Mouse (Mus musculus) heart, embryonic 14.5 days (tissue): ENCODE data around the gene Gm28053. TPM values are rescaled to one million over a fixed set of nuclear protein-coding genes. Genes with fewer than 3 reads are reported as not detected.
A peak's percentile ranks its signal among the peaks of the same experiment; 100 is the strongest.

ENCODE experiments used
- ATAC-seq: fragments of 200-750 bp; cut with Nextera tagmentation; 2 replicates; pipeline ENCODE4 v1.8.0; 2017; ENCODE audit warnings: low read depth, moderate TSS enrichment; ENCODE audit not compliant: insufficient number of reproducible peaks, insufficient read depth, low FRiP score
- H3K27ac ChIP-seq, 2 experiments: fragments of 200-500 bp in 1 of 2; fragments of 300-500 bp in 1 of 2; sonication (generic) in 1 of 2; replicated peaks in 1 of 2; 2 replicates each; pipeline ENCODE4 v1.5.1; 2012 to 2014; ENCODE audit warnings: low read depth in 2 of 2, low read length in 2 of 2, control low read depth in 1 of 2, mild to moderate bottlenecking in 1 of 2, mixed read lengths in 1 of 2; ENCODE audit not compliant: control insufficient read depth in 1 of 2, insufficient read depth in 1 of 2
- H3K27me3 ChIP-seq: fragments of 300-500 bp; sonication (generic); 2 replicates; pipeline ENCODE4 v1.6.1; 2014; ENCODE audit warnings: mild to moderate bottlenecking, low read length, control low read depth; ENCODE audit not compliant: control insufficient read depth, insufficient read depth
- H3K36me3 ChIP-seq: fragments of 300-500 bp; sonication (generic); 2 replicates; pipeline ENCODE4 v1.6.1; 2014; ENCODE audit warnings: mild to moderate bottlenecking, control low read depth, low read length, mixed read lengths; ENCODE audit not compliant: control insufficient read depth, insufficient read depth
- H3K4me1 ChIP-seq, 2 experiments: fragments of 200-500 bp in 1 of 2; fragments of 300-500 bp in 1 of 2; sonication (generic) in 1 of 2; 2 replicates each; pipeline ENCODE4 v1.6.1; 2012 to 2014; ENCODE audit warnings: low read length in 2 of 2, control low read depth in 1 of 2, mixed read lengths in 1 of 2; ENCODE audit not compliant: control insufficient read depth in 2 of 2, insufficient read depth in 2 of 2
- H3K4me2 ChIP-seq: fragments of 300-500 bp; sonication (generic); 2 replicates; pipeline ENCODE4 v1.6.1; 2014; ENCODE audit warnings: mild to moderate bottlenecking, low read length
- H3K4me3 ChIP-seq, 2 experiments: fragments of 200-500 bp in 1 of 2; fragments of 300-500 bp in 1 of 2; sonication (generic) in 1 of 2; 2 replicates each; pipeline ENCODE4 v1.5.1; 2012 to 2014; ENCODE audit warnings: low read length in 2 of 2, mild to moderate bottlenecking in 2 of 2, control low read depth in 1 of 2, low read depth in 1 of 2, moderate library complexity in 1 of 2; ENCODE audit not compliant: control insufficient read depth in 1 of 2, insufficient read depth in 1 of 2
- H3K9ac ChIP-seq: fragments of 300-500 bp; sonication (generic); 2 replicates; pipeline ENCODE4 v1.6.1; 2014; ENCODE audit warnings: mild to moderate bottlenecking, low read length
- H3K9me3 ChIP-seq: fragments of 300-500 bp; sonication (generic); 2 replicates; pipeline ENCODE4 v1.6.1; 2016; ENCODE audit warnings: low read length, control low read depth; ENCODE audit not compliant: control insufficient read depth
- WGBS: fragments of 180-500 bp; shearing (Covaris S2); extraction: QIAGEN DNeasy Blood & Tissue Kit; methylation state at CpG from one replicate; pipeline ENCODE4 v1.1.7; 2014; 5-methylcytosine and 5-hydroxymethylcytosine counted together
- polyA plus RNA-seq: library from polyadenylated mRNA; unstranded; fragments of >200 nt; fragmentation: Nextera tagmentation; extraction: Ambion mirVana; gene quantifications from 2 replicates; pipeline ENCODE4 v1.2.1, GENCODE M21; 2014

Gene Gm28053
- 3.3 and 5.1 TPM in 2 replicates for polyA plus RNA-seq

- Histone ChIP-seq H3K4me2 (no peak within 1 kb of the TSS), H3K27me3 (no peaks in the 10 kb centered on the region), H3K9me3 (no peaks in the 10 kb centered on the region), H3K4me1 (no peaks in the 10 kb centered on the region), H3K36me3 (no peaks in the 10 kb centered on the region), H3K4me3 (no peak within 1 kb of the TSS), H3K27ac (no peak within 1 kb of the TSS), H3K9ac (no peak within 1 kb of the TSS)
- WGBS = 54% methylated on average over 2 of the region's 2 CpGs
- ATAC-seq = no peak
Observed at GRCm38 (mm10) chr6:48718455-48718854, at the start of gene Gm28053, which contains the start of gene Gimap7. Gene Gm28053, plus strand, starts transcription at chr6:48718607. Gene Gimap7, plus strand, starts transcription at chr6:48718621.

DNA sequence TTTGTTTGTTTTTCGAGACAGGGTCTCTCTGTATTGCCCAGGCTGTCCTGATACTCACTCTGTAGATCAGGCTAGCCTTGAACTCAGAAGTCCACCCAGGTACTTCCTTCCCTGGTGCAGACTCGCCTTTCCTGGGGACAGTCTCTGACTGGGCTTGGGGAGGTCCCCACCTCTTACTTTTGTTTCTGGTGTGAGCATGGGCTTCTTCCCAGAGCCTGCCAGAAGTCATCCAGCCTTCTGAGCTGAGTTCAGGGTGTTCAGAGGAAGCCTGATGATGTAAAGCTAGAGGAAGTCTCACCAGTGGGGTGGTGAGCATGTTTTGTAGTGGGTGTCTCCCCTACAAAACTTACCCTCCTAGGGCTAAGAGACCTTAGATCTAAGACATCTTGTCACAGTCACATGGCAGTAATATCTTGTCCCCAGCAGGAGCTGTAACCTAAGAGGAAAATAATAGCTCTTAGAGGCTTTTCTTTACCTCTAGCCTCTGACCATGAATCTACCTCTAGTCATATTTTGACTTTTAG, 48.9 kb upstream of the Gm28053 start:
- H3K27me3 ChIP-seq = no peaks in the 10 kb centered on the region
- ATAC-seq = no peak
- no peaks in the 10 kb centered on the region for H3K9me3 ChIP-seq
- no peaks in the 10 kb centered on the region for H3K36me3 ChIP-seq
- H3K9ac ChIP-seq = no peak overlapping the region
- no peak overlapping the region for H3K27ac ChIP-seq
- H3K4me2 ChIP-seq = no peak overlapping the region
- H3K4me3 ChIP-seq = no peak overlapping the region
- H3K4me1 ChIP-seq = no peaks in the 10 kb centered on the region
- WGBS = 50% methylated on average over 2 of the region's 2 CpGs

- no peaks in the 10 kb centered on the region; a peak in 1 of 4 replicates for H3K4me1 ChIP-seq
- H3K4me3 ChIP-seq = no peak overlapping the region
- no peaks in the 10 kb centered on the region for H3K27me3 ChIP-seq
- ATAC-seq = no peak
- H3K9ac ChIP-seq = no peak overlapping the region
- no peaks in the 10 kb centered on the region for H3K9me3 ChIP-seq
- H3K36me3 ChIP-seq = no peaks in the 10 kb centered on the region; the same call in 1 of the 2 replicates
- no peak overlapping the region for H3K4me2 ChIP-seq
- WGBS = 91% methylated on average over 9 of the region's 9 CpGs
- H3K27ac ChIP-seq = no peak overlapping the region
Observed at GRCm38 (mm10) chr6:48674291-48675058, 43.9 kb upstream of the Gm28053 start.

DNA sequence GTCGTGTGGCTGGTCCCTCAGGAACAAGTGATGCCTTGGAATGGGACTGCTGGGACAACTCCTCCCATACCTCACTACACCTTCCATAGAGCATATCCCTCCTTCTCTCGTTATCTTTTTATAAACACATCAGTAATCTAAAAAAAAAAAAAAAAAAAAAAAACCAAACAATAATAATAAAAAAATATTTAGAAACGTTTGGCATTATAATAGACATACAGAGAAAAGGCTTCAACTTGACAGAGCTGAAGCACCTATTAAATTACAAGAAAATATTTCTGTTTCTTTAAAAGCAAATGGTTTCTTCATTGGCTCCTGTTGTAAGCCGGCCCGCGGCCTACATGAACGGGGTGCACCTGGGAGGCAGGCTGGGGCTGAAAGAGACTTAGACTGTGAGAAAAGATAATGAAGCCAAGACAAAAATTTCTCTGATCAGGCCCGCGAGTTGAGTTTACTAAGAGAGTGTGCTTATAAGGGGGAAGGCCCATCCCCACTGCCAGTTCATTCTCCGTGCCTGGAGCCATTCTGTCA, 42.9 kb upstream of the Gm28053 start:
- H3K9me3 ChIP-seq = no peaks in the 10 kb centered on the region
- WGBS = 44% methylated on average over 10 of the region's 10 CpGs
- H3K4me1 ChIP-seq = no peaks in the 10 kb centered on the region; a peak in 1 of 4 replicates
- peak overlapping the region; percentile 35 to 50 for H3K4me3 ChIP-seq
- ATAC-seq = no peak
- H3K36me3 ChIP-seq = no peaks in the 10 kb centered on the region; the same call in 1 of the 2 replicates
- H3K4me2 ChIP-seq = peak overlapping the region; percentile 54
- H3K9ac ChIP-seq = peak overlapping the region; percentile 50
- H3K27me3 ChIP-seq = no peaks in the 10 kb centered on the region
- 0 out of 4 replicates have a peak overlapping the region, but pooled peaks have one; percentile 19 to 33 for H3K27ac ChIP-seq

DNA sequence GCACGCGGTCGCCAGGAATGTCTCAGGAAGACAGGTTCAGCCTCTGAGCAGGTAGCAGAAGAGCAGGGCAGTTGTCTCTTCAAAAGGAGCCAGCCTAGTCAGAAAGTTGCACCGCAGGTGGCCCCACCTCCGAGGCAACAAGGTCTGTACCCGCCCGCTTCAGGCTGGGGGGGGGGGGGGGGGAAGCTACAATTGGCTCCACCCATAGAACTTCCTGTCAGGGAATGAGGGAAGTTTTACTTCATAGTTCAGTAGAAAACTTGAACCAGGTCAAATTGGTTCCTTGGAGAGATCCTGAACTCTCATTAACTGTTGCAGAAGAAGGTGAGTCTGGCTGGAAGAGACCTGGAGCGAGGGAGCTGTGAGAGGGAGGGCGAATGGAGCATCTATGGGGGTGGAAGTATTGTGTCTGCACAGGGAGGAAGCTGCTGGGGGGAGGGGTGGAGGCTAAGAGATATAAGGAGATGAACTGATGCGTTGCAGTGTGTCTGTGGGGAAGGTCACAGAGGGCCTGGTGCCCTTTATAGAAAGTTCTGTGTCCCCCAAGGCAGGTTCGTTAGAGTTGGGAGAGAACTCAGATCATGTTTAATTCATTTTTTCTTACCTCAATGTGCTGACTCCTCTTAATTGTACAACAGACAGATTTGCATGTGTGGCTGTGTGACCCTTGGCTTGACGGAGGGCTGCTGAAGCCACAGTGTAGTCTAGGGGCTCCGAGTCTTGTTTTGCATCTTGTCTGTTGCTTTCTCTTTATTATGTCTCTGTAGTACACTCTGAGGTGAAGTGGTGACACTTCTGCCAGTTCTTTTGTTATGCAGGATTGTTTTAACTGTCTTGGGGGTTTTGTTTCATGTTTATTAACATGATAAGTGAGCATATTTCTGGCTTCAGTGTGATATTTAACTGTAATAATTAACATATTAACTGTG, 42.2 kb upstream of the Gm28053 start, which contains the start of gene Gimap9:
Gimap9 (plus strand) TSS at position 199 of the 929 bp plus-strand sequence.
- H3K4me3 ChIP-seq = peak within 1 kb of the TSS; percentile 35 to 50
- H3K9me3 ChIP-seq = no peaks in the 10 kb centered on the region
- peak within 1 kb of the TSS; percentile 60 for H3K9ac ChIP-seq
- H3K4me1 ChIP-seq = no peaks in the 10 kb centered on the region; a peak in 1 of 4 replicates
- 33% methylated on average over 13 of the region's 13 CpGs for WGBS
- peak within 1 kb of the TSS; percentile 19 to 44; a peak in 1 of 4 replicates for H3K27ac ChIP-seq
- H3K4me2 ChIP-seq = peak within 1 kb of the TSS; percentile 54
- H3K27me3 ChIP-seq = no peaks in the 10 kb centered on the region
- H3K36me3 ChIP-seq = no peaks in the 10 kb centered on the region; the same call in 1 of the 2 replicates
- no peak for ATAC-seq

DNA sequence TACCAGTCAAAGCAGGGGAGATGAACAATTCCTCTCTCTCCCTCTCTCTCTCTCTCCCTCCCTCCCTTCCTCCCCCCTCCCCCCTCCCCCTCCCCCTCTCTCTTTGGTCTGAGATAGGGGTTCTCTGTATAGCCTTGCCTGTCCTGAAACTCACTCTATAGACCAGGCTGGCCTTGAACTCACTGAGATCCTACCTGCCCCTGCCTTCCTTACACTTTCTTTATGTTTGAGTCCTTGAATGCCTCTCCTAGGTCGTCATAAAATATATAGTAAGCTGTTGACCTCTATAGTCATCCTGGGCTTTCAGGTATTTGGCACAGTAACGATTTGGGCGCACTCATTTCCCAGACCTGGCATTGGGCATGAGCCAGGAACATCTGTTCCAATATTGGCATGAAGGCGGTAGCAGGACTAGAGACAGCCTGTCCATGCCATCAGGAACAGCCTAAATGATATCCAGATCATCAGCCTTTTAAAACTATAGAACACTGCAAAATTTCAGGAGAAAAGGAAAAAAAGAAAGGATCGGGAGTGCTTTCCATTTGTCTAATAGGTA, 41.5 kb upstream of the Gm28053 start:
- H3K9me3 ChIP-seq = no peaks in the 10 kb centered on the region
- peak overlapping the region; percentile 54 for H3K4me2 ChIP-seq
- H3K27me3 ChIP-seq = no peaks in the 10 kb centered on the region
- H3K36me3 ChIP-seq = no peaks in the 10 kb centered on the region; the same call in 1 of the 2 replicates
- peak overlapping the region in 1 of 2 experiments; percentile 35; a peak in 1 of 4 replicates for H3K4me3 ChIP-seq
- no peak overlapping the region for H3K9ac ChIP-seq
- H3K4me1 ChIP-seq = no peaks in the 10 kb centered on the region; a peak in 1 of 4 replicates
- no peak for ATAC-seq
- no peak overlapping the region for H3K27ac ChIP-seq
- 77% methylated on average over 5 of the region's 5 CpGs for WGBS
